Mouse (Mus musculus): ENCODE measurements around the gene Prm3. TPM values are rescaled to one million over a fixed set of nuclear protein-coding genes. Genes with fewer than 3 reads are reported as not detected.

The Prm3 gene
- total RNA-seq, 2 experiments from 2014 or later, result not detected

- no peak for TF ChIP-seq CTCF (IDR thresholded peaks at IDR 0.05)
- DNase-seq, result peak; percentile 78
- Histone ChIP-seq H3K4me3 (peak overlapping the region; percentile 84), H3K27ac (peak overlapping the region; percentile 94)
- intact Hi-C loops (cut with DNase I), result loop anchor here (2.0 kb wide), 1 partner anchor 58 kb away; no protein-coding TSS in a partner anchor
Measured at GRCm38 (mm10) chr16:10786782-10787547, 3.7 kb downstream of the Prm3 start.

- intact Hi-C loops (cut with DNase I), result loop anchor here (2.0 kb wide), 1 partner anchor 59 kb away; no protein-coding TSS in a partner anchor
- Histone ChIP-seq H3K27ac (peak overlapping the region; percentile 94), H3K4me3 (peak overlapping the region; percentile 84)
- peak; percentile 92 for TF ChIP-seq CTCF (IDR thresholded peaks at IDR 0.05)
- peak; percentile 85 for DNase-seq
Measured at GRCm38 (mm10) chr16:10786288-10786687, 4.4 kb downstream of the Prm3 start.

GRCm38 (mm10) chr16:10785371-10786231 is 5.1 kb downstream of the Prm3 start, which contains the start of gene Socs1:
TSS of gene Socs1 (minus strand) at chr16:10785536.
- peak; percentile 92 for DNase-seq
- intact Hi-C loops (cut with DNase I), result loop anchor here (1.0 to 2.0 kb wide), 3 partner anchors 59 to 215 kb away; no protein-coding TSS in a partner anchor
- Histone ChIP-seq H3K4me3 (peak within 1 kb of the TSS; percentile 84), H3K27ac (peak within 1 kb of the TSS; percentile 94)
- TF ChIP-seq CTCF (IDR thresholded peaks at IDR 0.05), result no peak; the same call in none of the 2 replicates

GRCm38 (mm10) chr16:10784793-10785370 is 5.8 kb downstream of the Prm3 start:
- TF ChIP-seq CTCF (IDR thresholded peaks at IDR 0.05), result peak; percentile 88
- H3K27ac ChIP-seq, result peak overlapping the region; percentile 94
- intact Hi-C loops (cut with DNase I), result loop anchor here (1.0 to 2.0 kb wide), 2 partner anchors 144 to 215 kb away; no protein-coding TSS in a partner anchor
- DNase-seq, result peak; percentile 95
- peak overlapping the region; percentile 84 for H3K4me3 ChIP-seq

GRCm38 (mm10) chr16:10783883-10784792 is 6.6 kb downstream of the Prm3 start:
- DNase-seq, result peak; percentile 63
- Histone ChIP-seq H3K27ac (peak overlapping the region; percentile 94), H3K4me3 (peak overlapping the region; percentile 84)
- intact Hi-C loops (cut with DNase I), result loop anchor here (2.0 kb wide), 1 partner anchor 143 kb away; no protein-coding TSS in a partner anchor
- peak; percentile 8; the same call in 1 of the 2 replicates for TF ChIP-seq CTCF (IDR thresholded peaks at IDR 0.05)

- intact Hi-C loops (cut with DNase I), result no loop called here
- Histone ChIP-seq H3K4me3 (peak overlapping the region; percentile 84), H3K27ac (no peak overlapping the region)
- no peak for TF ChIP-seq CTCF (IDR thresholded peaks at IDR 0.05)
- DNase-seq, result peak; percentile 7
Measured at GRCm38 (mm10) chr16:10783451-10783850, 7.3 kb downstream of the Prm3 start.

GRCm38 (mm10) chr16:10783152-10783434 is 7.6 kb downstream of the Prm3 start:
- H3K4me3 ChIP-seq, result peak overlapping the region; percentile 84
- H3K27ac ChIP-seq, result peak overlapping the region; percentile 46; the same call in 1 of the 2 replicates
- TF ChIP-seq CTCF (IDR thresholded peaks at IDR 0.05), result no peak
- peak; percentile 30 for DNase-seq
- intact Hi-C loops (cut with DNase I), result no loop called here

GRCm38 (mm10) chr16:10782377-10783151 is 8.2 kb downstream of the Prm3 start:
- peak; percentile 19 for DNase-seq
- TF ChIP-seq CTCF (IDR thresholded peaks at IDR 0.05), result no peak
- intact Hi-C loops (cut with DNase I), result no loop called here
- peak overlapping the region; percentile 84 for H3K4me3 ChIP-seq
- H3K27ac ChIP-seq, result peak overlapping the region; percentile 46

GRCm38 (mm10) chr16:10781862-10782371 is 8.8 kb downstream of the Prm3 start:
- H3K4me3 ChIP-seq, result peak overlapping the region; percentile 84; the same call in 1 of the 2 replicates
- DNase-seq, result peak; percentile 25
- no peak overlapping the region for H3K27ac ChIP-seq
- intact Hi-C loops (cut with DNase I), result no loop called here
- TF ChIP-seq CTCF (IDR thresholded peaks at IDR 0.05), result no peak

GRCm38 (mm10) chr16:10780631-10781120 is 10.0 kb downstream of the Prm3 start:
- no peak for DNase-seq
- no peak for TF ChIP-seq CTCF (IDR thresholded peaks at IDR 0.05)
- Histone ChIP-seq H3K27ac (no peak overlapping the region), H3K4me3 (no peak overlapping the region)
- intact Hi-C loops (cut with DNase I), result no loop called here

Measured in gastrocnemius, adult 2 months (tissue).